Comparison of ENCODE assay signal across 22 mouse cellular contexts in the genomic region with DNA sequence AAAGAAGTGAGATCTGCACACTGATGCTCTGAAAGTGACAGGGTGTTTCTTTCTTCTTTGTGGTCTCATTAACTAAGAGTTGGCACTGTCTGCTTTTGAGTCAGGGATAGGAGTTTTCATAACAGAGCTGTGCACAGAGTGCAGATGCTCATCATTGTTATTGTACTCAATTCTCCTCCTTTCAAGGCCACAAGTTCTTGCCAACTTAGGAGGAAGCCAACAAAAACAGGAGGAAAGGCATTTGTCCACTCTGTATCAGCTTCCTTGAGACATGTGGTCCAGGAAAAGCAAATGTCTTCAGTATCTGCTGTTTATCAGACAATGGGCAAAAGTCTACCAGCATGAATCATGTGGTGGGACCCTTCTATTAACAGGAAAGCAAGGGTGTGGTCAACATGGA.
DNase-seq lines count a peak whose midpoint lies in the region; ATAC-seq lines count a peak whose summit lies in the region.
"Had no signal": no experiment of that assay in that cellular context is flagged by ENCODE, and none has a peak within 500 bp of the region (broad histone marks: within the 10 kb centered on the region; RNA-seq: fewer than 3 reads in every experiment).

No protein-coding gene starts in this region.

- ATAC-seq in megakaryocyte progenitor cell, adult 5-6 weeks (replicated peaks; ENCODE audit: poor library complexity) = no peak
- ATAC-seq: intestine, embryonic 16.5 days; liver, embryonic 12.5 days; liver, postnatal 0 days; midbrain, embryonic 16.5 days had no signal

- peak; percentile 30 to 48 for DNase-seq in heart, adult 18-20 months
- DNase-seq in heart, postnatal 36 days = no peak
- DNase-seq in ovary, adult 18-20 months (ENCODE audit: low spot score) = peak; percentile 25
- DNase-seq in ovary, postnatal 36 days (ENCODE audit: low spot score) = no peak
- DNase-seq in adipocyte (ENCODE audit: low spot score) = peak; percentile 57
- DNase-seq in lung, postnatal 4 days = no peak
- DNase-seq: adrenal gland, postnatal 36 days; B cell, adult 2 months; cerebellum, adult 2 months; cerebellum, postnatal 14 days; gastrocnemius, postnatal 10 days; kidney, adult 8-10 months; kidney, postnatal 4 days; left cerebral cortex, postnatal 4 days; liver, postnatal 0 days; lung, postnatal 10 days; right cerebral cortex, postnatal 4 days; thymus, postnatal 4 days had no signal

- intact Hi-C loops in heart, postnatal 36 days (cut with DNase I) = no loop called here

Comparison
In these comparisons a context has a peak if more than half of its experiments do, and no peak if none do; other contexts are left out.
1. DNase-seq: peak in heart, adult 18-20 months (2 of 2), ovary, adult 18-20 months (single experiment) and adipocyte (single experiment); none in heart, postnatal 36 days (0 of 2), ovary, postnatal 36 days (single experiment) and lung, postnatal 4 days (0 of 2).